Mouse (Mus musculus) common myeloid progenitor, adult 5-6 weeks (primary cell): ENCODE measurements around the gene Opcml. TPM values are rescaled to one million over a fixed set of nuclear protein-coding genes. Genes with fewer than 3 reads are reported as not detected.

Experiments
- ATAC-seq: replicated peaks from 2 replicates; pipeline ENCODE4 v1.8.0; 2016; ENCODE audit warnings: low read depth, mild to moderate bottlenecking, moderate TSS enrichment, inconsistent platforms; ENCODE audit not compliant: poor library complexity, severe bottlenecking
- total RNA-seq: library from RNA; stranded (forward); fragments of 200-1000, 187-1606 nt; gene quantifications from 2 replicates; pipeline ENCODE4 v1.2.3, GENCODE M21; 2017

Opcml gene
- total RNA-seq, 1 experiment from 2014 or later: not detected

GRCm38 (mm10) chr9:28289696-28290330, 499.2 kb downstream of the Opcml start:
- ATAC-seq: no peak

- no peak for ATAC-seq
These were observed 513.1 kb downstream of the Opcml start for GRCm38 (mm10) chr9:28303659-28304058.

GRCm38 (mm10) chr9:28306364-28307121, 516.0 kb downstream of the Opcml start:
- no peak for ATAC-seq

GRCm38 (mm10) chr9:28307122-28307430, 516.5 kb downstream of the Opcml start:
- ATAC-seq: no peak

GRCm38 (mm10) chr9:28307481-28308050, 517.0 kb downstream of the Opcml start:
- no peak for ATAC-seq

- no peak for ATAC-seq
These were observed 527.3 kb downstream of the Opcml start for GRCm38 (mm10) chr9:28317881-28318280.

- ATAC-seq: no peak
These were observed 528.6 kb downstream of the Opcml start for GRCm38 (mm10) chr9:28319021-28319755.

GRCm38 (mm10) chr9:28319802-28320201, 529.2 kb downstream of the Opcml start:
- ATAC-seq: no peak

- ATAC-seq: no peak
These were observed 537.4 kb downstream of the Opcml start for GRCm38 (mm10) chr9:28327985-28328384.

GRCm38 (mm10) chr9:28328434-28328833, 537.9 kb downstream of the Opcml start:
- ATAC-seq: no peak

- no peak for ATAC-seq
These were observed 538.9 kb downstream of the Opcml start for GRCm38 (mm10) chr9:28329477-28329876.

GRCm38 (mm10) chr9:28336511-28337208, 546.1 kb downstream of the Opcml start:
- no peak for ATAC-seq

- ATAC-seq: no peak
These were observed 547.3 kb downstream of the Opcml start for GRCm38 (mm10) chr9:28337837-28338236.

GRCm38 (mm10) chr9:28354978-28355377, 564.4 kb downstream of the Opcml start:
- ATAC-seq: no peak

- ATAC-seq: no peak
These were observed 567.4 kb downstream of the Opcml start for GRCm38 (mm10) chr9:28357946-28358345.

- no peak for ATAC-seq
These were observed 570.1 kb downstream of the Opcml start for GRCm38 (mm10) chr9:28360691-28361090.

GRCm38 (mm10) chr9:28364473-28365159, 574.0 kb downstream of the Opcml start:
- ATAC-seq: no peak

- ATAC-seq: no peak
These were observed 574.5 kb downstream of the Opcml start for GRCm38 (mm10) chr9:28365160-28365473.

GRCm38 (mm10) chr9:28386527-28387175, 596.1 kb downstream of the Opcml start:
- ATAC-seq: no peak
